Mouse (Mus musculus): ENCODE results near the gene Frmd5.
A peak's percentile ranks its signal among the peaks of the same experiment; 100 is the strongest.

DNA sequence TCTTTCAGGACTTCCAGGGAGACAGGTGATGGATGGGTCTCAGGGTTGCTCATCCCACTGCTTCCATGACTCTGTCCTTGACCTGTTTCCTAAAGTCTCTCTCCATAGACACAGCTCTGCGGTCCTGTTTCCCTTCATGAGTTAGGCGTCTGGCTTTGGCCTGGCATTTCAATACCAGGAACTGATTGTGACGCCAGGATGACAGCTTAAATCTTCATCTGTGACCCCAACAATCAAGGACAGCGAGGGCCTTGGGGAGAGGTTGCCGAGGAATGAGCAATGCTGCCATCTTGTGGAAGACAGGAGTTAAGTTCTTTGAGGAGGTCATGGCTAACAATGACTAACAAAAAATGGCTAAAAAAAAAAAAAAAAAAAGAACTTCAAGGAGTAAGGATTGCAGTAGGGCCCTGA, 25.6 kb upstream of the Frmd5 start:
- TF ChIP-seq POLR2A (IDR thresholded peaks at IDR 0.05; ENCODE audit: low read depth, low read length), result no peak
- TF ChIP-seq CTCF (conservative IDR thresholded peaks at IDR 0.05; ENCODE audit: insufficient read depth, insufficient read length, low read depth, low read length), result peak; percentile 71
